Mouse (Mus musculus) pancreas, adult 10 weeks (tissue): ENCODE results near the gene Rps6. TPM values are rescaled to one million over a fixed set of nuclear protein-coding genes. Genes with fewer than 3 reads are reported as not detected.

Experiments used
- polyA plus RNA-seq: library from polyadenylated mRNA; stranded (reverse); fragments of 350-450 nt; fragmentation: Illumina TruSeq; extraction: RNeasy Lipid Tissue Mini Kit (QIAGEN cat#74804); gene quantifications from one replicate; pipeline ENCODE4 v1.2.3, GENCODE M21; 2015; ENCODE audit warnings: low read depth, low replicate concordance; ENCODE audit not compliant: insufficient read depth

Gene Rps6
- 570 TPM for polyA plus RNA-seq

DNA sequence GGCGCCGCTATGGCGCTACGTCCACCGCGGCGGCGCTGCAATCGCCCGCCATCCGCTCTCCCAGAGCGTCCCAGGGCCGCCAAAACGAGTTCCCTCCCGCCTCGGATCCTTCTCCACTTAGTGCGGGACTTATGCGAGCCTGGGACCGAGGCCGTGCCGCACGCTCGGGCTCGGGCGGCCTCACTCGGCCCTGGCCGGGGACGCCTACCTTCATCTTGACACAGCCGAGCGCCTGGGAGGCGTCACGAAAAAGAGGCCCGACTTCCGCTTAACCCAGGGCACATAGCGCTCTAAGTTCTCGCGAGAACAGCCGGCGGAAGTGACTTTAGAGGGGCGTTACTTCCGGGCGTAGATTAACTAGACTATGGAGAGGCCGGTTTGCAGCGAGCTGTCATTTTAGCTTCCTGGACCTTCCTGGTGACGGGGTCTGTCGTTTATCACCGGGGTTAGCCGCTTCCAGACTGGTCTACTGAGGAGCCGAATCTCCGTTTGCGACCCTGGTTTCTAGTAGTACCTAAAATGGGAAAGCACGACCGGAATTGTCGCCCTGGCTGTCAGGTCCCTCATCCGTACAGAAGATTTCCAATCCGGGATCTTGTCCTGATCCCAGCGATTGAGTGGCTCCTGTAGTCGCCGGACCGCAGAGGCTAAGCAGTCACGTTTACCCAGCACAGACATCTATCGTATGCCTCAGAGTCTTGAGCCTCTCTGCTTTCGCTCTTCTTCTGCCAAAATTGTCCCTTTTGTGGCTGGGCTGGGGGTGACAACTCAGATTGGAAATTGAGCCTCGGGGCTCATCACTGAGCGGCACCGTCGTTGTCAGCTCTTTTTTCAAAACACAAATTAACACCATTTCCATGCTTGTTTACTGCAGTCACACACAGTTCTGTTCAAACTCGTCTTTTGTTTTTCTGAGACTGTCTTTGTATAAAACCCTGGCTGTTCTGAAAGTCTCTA lies at the start of gene Rps6:
TSS of gene Rps6 (minus strand) at position 300 of the 957 bp plus-strand sequence.

DNA sequence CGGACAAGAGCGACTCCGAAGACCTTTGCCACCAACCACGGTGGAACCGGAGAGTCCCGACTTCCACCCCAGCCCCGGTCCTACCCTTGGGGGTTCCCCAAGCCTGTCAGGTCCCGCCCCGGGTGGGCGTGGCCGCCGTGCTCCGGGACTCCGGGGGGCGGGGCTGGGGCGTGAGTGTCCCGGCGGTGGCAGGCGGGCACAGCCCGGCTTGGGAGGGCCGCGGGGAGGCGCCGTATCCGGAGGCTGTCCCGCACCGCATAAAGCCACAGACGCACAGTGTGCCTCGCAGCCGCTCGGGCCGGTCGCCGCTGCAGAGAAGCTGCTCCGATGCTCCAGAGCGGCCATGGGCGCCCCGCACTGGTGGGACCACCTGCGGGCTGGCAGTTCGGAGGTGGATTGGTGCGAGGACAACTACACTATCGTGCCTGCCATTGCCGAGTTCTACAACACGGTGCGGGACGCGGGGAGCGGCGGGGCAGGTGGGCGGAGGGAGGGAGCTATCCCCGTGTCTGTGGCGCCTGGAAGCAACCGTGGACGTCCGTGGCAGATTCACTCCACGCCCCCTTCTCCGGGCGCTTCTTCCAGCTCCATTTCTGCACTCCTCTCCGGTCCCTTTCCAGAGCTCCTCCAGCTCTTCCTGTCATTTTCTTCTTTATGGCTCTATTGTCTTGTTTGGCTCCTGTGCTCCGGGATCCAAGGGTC lies 17.1 kb upstream of the Rps6 start, which contains the start of gene Acer2:
TSS of gene Acer2 (plus strand) at position 251 of the 702 bp plus-strand sequence.

Other genes with a start within 250 kb of the Rps6 start
- 2.3 TPM for gene Haus6, start 245.4 kb downstream of the Rps6 start, polyA plus RNA-seq
- gene Plin2, start 187.4 kb downstream of the Rps6 start, polyA plus RNA-seq = 21.1 TPM
- gene Dennd4c, start 108.9 kb downstream of the Rps6 start, polyA plus RNA-seq = 5.0 TPM
- gene Acer2, start 17.0 kb upstream of the Rps6 start, polyA plus RNA-seq = 6.4 TPM